Mouse (Mus musculus) ES-Bruce4 (cell line): Measurements from ENCODE around the gene Ss18l1. TPM values are rescaled to one million over a fixed set of nuclear protein-coding genes. Genes with fewer than 3 reads are reported as not detected.

Experiments used
- H3K27ac ChIP-seq: 2 replicates; pipeline ENCODE4 v1.5.1; 2012; ENCODE audit warnings: low read length, inconsistent platforms; ENCODE audit not compliant: insufficient read depth
- H3K27me3 ChIP-seq: 2 replicates; pipeline ENCODE4 v1.6.1; 2012; ENCODE audit warnings: mild to moderate bottlenecking, low read length, inconsistent platforms; ENCODE audit not compliant: control insufficient read depth, poor library complexity, insufficient read depth, severe bottlenecking
- H3K36me3 ChIP-seq: 2 replicates; pipeline ENCODE4 v1.6.1; 2012; ENCODE audit warnings: inconsistent platforms, mild to moderate bottlenecking, low read length, moderate library complexity; ENCODE audit not compliant: control insufficient read depth, poor library complexity, insufficient read depth, severe bottlenecking
- H3K4me1 ChIP-seq: one replicate; pipeline ENCODE4 v1.8.1; 2011; ENCODE audit warnings: low read length; ENCODE audit not compliant: control insufficient read depth, insufficient read depth
- H3K4me3 ChIP-seq: 2 replicates; pipeline ENCODE4 v1.5.1; 2011; ENCODE audit warnings: low read depth, mild to moderate bottlenecking, low read length
- H3K9ac ChIP-seq: 2 replicates; pipeline ENCODE4 v1.6.1; 2012; ENCODE audit warnings: low read depth, mild to moderate bottlenecking, inconsistent platforms; ENCODE audit not compliant: poor library complexity, severe bottlenecking
- H3K9me3 ChIP-seq: replicated peaks from 2 replicates; pipeline ENCODE4 v1.6.1; 2012; ENCODE audit warnings: mild to moderate bottlenecking, low read length, inconsistent platforms; ENCODE audit not compliant: control insufficient read depth, poor library complexity, insufficient read depth, severe bottlenecking
- CTCF ChIP-seq: IDR thresholded peaks from one replicate; pipeline ENCODE4 v1.8.1; 2011; ENCODE audit warnings: low read depth, low read length
- EP300 ChIP-seq: IDR thresholded peaks from 2 replicates; pipeline ENCODE4 v1.6.1; 2011; ENCODE audit warnings: low read depth, low read length; ENCODE audit not compliant: insufficient read depth
- POLR2A ChIP-seq: IDR thresholded peaks from one replicate; pipeline ENCODE4 v1.8.1; 2011; ENCODE audit warnings: low read length; ENCODE audit not compliant: insufficient read depth
- polyA plus RNA-seq: library from polyadenylated mRNA; stranded (reverse); fragments of >200 nt; gene quantifications from 2 replicates; pipeline ENCODE4 v1.2.4, GENCODE M21; 2011; ENCODE audit warnings: low read depth; ENCODE audit not compliant: missing spikeins, insufficient read depth, insufficient read length

Gene Ss18l1
- polyA plus RNA-seq, 1 experiment: 5.1 TPM

DNA sequence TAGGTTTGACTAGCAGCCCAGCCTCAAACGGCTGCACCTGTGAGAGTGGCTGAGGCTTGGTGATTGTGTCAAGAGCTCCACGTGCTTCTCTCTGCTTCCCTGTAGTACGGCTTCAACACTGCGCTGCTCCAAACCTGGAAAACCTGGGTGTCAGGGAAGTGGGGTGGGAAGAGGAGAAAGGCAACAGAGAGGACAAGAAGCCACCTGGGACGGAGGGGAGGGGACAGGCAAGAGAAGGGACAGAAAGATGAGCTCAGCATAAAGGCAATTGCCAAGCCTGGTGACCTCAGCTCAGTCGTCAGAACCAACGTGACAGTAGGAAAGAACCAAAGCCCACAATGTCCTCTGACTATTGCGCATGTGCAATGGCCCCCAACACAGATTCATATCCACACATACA is 21.4 kb upstream of the Ss18l1 start:
- Histone ChIP-seq H3K9ac (no peak overlapping the region), H3K4me1 (no peaks in the 10 kb centered on the region), H3K27me3 (no peaks in the 10 kb centered on the region; the same call in 1 of the 2 replicates), H3K27ac (no peak overlapping the region), H3K9me3 (no peaks in the 10 kb centered on the region), H3K36me3 (no peaks in the 10 kb centered on the region), H3K4me3 (no peak overlapping the region)
- TF ChIP-seq POLR2A (no peak), EP300 (no peak), CTCF (no peak)

DNA sequence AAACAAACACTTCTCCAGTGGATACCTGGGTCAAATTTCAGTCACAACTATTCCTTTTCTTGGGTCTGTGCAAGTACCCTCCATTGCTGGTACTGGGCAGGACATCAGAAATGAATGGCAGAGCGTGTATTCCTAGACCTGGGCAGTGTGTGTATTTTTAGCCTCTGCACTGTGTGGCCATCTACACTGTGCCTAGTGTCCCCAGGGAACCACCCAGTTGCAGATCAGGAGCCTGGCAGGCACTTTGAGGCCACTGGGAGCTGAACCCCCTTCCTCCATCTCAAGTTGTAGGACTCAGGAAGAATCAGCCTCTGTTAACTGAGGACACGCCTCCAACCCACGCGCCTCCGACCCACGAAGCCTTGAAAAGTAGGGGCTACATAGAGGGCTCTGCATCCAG is 19.6 kb upstream of the Ss18l1 start:
- Histone ChIP-seq H3K4me3 (no peak overlapping the region), H3K27ac (no peak overlapping the region), H3K27me3 (no peaks in the 10 kb centered on the region; the same call in 1 of the 2 replicates), H3K4me1 (no peaks in the 10 kb centered on the region), H3K36me3 (0 out of 2 replicates have a peak, but pooled peaks cover 3% of the 10 kb centered on the region), H3K9ac (no peak overlapping the region), H3K9me3 (no peaks in the 10 kb centered on the region)
- TF ChIP-seq EP300 (no peak), CTCF (no peak), POLR2A (no peak)

DNA sequence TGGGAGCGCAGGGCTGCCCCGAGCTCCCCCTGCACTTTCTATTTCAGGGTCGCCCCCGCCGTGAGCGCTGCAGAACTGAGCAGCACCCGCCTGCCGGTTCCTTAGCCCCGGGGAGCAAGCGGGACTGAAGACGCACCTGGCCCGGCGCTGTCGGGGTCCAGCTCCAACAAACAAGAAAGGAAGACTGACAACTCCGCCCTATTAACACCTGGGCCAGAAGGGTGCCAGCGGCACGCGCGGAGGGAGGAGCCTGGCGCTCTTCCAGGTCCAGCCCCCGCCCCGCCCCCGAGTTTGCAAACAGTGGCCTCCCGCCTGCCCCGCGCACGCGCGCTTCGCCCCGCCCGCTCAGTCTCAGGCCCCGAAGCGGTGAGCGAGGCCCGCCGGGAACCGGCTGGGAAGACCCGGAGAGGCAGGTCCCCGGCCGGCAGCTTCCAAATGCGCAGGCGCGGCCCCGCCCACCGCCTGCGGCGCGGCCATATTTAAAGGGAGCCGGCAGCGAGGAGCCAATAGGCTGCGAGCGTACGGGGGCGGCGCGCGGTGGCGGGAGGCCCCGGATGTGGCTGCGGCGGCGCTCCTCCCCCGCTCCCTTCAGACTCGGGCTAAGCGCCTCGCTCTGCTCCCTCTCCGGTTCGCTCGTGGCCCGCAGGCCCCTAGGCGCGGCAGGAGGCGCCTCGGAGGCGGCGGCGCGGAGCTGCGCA is 17.8 kb upstream of the Ss18l1 start, which contains the start of gene Lsm14b:
TSS of gene Lsm14b (plus strand) at position 587 of the 698 bp plus-strand sequence.
- Histone ChIP-seq H3K4me1 (no peaks in the 10 kb centered on the region), H3K36me3 (peaks cover 5% of the 10 kb centered on the region; the same call in 1 of the 2 replicates), H3K27ac (no peak within 1 kb of the TSS), H3K9me3 (no peaks in the 10 kb centered on the region), H3K27me3 (no peaks in the 10 kb centered on the region; the same call in 1 of the 2 replicates), H3K4me3 (peak within 1 kb of the TSS; percentile 74), H3K9ac (peak within 1 kb of the TSS; percentile 92)
- TF ChIP-seq CTCF (no peak), POLR2A (peak; percentile 16), EP300 (0 out of 2 replicates have a peak, but pooled peaks have one; percentile 42)

DNA sequence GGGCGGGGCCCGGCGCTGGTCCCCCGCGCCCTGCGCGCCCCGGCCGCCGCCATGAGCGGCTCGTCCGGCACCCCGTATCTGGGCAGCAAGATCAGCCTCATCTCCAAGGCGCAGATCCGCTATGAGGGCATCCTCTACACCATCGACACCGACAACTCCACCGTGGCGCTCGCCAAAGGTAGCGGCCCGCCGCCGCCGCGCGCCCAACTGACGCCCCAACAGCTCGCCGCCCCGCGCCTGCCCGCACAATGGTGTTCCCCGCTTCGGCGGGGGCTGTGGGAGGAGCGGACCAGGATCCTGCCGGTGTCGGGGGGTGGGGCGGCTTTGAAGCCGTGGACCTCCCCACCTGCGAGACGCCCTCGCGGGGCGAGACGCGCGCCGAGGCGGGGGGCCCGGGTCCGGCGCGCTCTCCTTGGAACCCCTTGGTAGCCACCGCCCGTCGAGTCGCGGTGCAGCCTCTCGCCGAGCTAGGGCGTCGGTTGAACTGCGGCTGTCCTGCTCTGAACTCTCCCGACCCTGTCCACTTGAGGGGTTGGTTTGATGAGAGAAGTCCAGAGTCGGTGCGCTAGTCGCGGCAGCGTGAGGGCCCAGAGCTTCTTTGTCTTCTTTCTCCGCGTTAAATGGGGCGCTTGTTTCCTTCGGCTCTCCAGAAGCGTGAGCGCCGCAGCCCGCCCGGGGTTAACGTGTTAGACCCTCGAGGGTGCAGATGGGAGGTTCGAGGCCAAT is 17.0 kb upstream of the Ss18l1 start:
- peaks cover 5% of the 10 kb centered on the region; the same call in 1 of the 2 replicates for H3K36me3 ChIP-seq
- H3K9me3 ChIP-seq: no peaks in the 10 kb centered on the region
- peak overlapping the region; percentile 92 for H3K9ac ChIP-seq
- H3K4me3 ChIP-seq: peak overlapping the region; percentile 74
- no peak for TF ChIP-seq POLR2A
- no peak for TF ChIP-seq EP300
- TF ChIP-seq CTCF: no peak
- no peaks in the 10 kb centered on the region; the same call in 1 of the 2 replicates for H3K27me3 ChIP-seq
- no peak overlapping the region for H3K27ac ChIP-seq
- H3K4me1 ChIP-seq: no peaks in the 10 kb centered on the region

DNA sequence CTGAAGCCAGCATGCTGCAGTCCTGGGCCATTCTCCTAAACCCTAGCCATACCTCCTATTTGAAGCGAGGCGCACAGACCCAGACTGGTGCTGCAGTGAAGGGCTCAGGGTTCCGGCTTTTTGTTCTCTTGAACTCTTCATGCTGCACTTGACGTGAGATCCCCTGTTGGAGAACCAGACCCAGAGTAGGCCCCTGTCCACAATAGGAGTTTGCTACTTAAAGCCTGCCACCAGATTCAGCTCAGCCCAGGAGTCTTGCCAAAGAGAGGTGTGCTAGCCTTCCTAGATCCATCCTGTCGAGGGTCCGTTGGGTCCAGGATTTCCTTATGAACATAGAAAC is 16.5 kb upstream of the Ss18l1 start:
- H3K4me1 ChIP-seq: no peaks in the 10 kb centered on the region
- peaks cover 9% of the 10 kb centered on the region; the same call in 1 of the 2 replicates for H3K36me3 ChIP-seq
- TF ChIP-seq POLR2A: no peak
- no peak for TF ChIP-seq CTCF
- no peak for TF ChIP-seq EP300
- no peaks in the 10 kb centered on the region; the same call in 1 of the 2 replicates for H3K27me3 ChIP-seq
- H3K9me3 ChIP-seq: no peaks in the 10 kb centered on the region
- H3K9ac ChIP-seq: peak overlapping the region; percentile 92
- peak overlapping the region; percentile 74 for H3K4me3 ChIP-seq
- H3K27ac ChIP-seq: no peak overlapping the region
